Mouse (Mus musculus) limb, embryonic 13.5 days (tissue): ENCODE measurements around the gene Pitpnb. TPM values are rescaled to one million over a fixed set of nuclear protein-coding genes. Genes with fewer than 3 reads are reported as not detected.
A peak's percentile ranks its signal among the peaks of the same experiment; 100 is the strongest.

Experiments used
- ATAC-seq: fragments of 200-750 bp; cut with Nextera tagmentation; 2 replicates; pipeline ENCODE4 v1.8.0; 2017; ENCODE audit warnings: low read depth, moderate number of reproducible peaks, moderate TSS enrichment; ENCODE audit not compliant: low FRiP score
- H3K27ac ChIP-seq: fragments of 300-500 bp; sonication (generic); 2 replicates; pipeline ENCODE4 v1.5.1; 2015; ENCODE audit warnings: inconsistent platforms, mild to moderate bottlenecking, moderate library complexity
- H3K27me3 ChIP-seq: fragments of 300-500 bp; sonication (generic); 2 replicates; pipeline ENCODE4 v1.6.1; 2015; ENCODE audit warnings: mild to moderate bottlenecking, inconsistent platforms
- H3K36me3 ChIP-seq: fragments of 300-500 bp; sonication (generic); 2 replicates; pipeline ENCODE4 v1.6.1; 2015; ENCODE audit warnings: inconsistent platforms, mild to moderate bottlenecking, moderate library complexity
- H3K4me1 ChIP-seq: fragments of 300-500 bp; sonication (generic); 2 replicates; pipeline ENCODE4 v1.6.1; 2015; ENCODE audit warnings: inconsistent platforms
- H3K4me2 ChIP-seq: fragments of 300-500 bp; sonication (generic); replicated peaks from 2 replicates; pipeline ENCODE4 v1.6.1; 2015; ENCODE audit warnings: inconsistent platforms, mild to moderate bottlenecking, moderate library complexity
- H3K4me3 ChIP-seq: fragments of 300-500 bp; sonication (generic); 2 replicates; pipeline ENCODE4 v1.5.1; 2015; ENCODE audit warnings: moderate library complexity, mild to moderate bottlenecking, inconsistent platforms
- H3K9ac ChIP-seq: fragments of 300-500 bp; sonication (generic); 2 replicates; pipeline ENCODE4 v1.6.1; 2015; ENCODE audit warnings: mild to moderate bottlenecking, inconsistent platforms
- H3K9me3 ChIP-seq: fragments of 300-500 bp; sonication (generic); 2 replicates; pipeline ENCODE4 v1.6.1; 2016; ENCODE audit warnings: inconsistent platforms
- WGBS: fragments of 180-500 bp; shearing (Covaris S2); methylation state at CpG from one replicate; pipeline ENCODE4 v1.1.7; 2015; 5-methylcytosine and 5-hydroxymethylcytosine counted together
- polyA plus RNA-seq: library from polyadenylated mRNA; unstranded; fragments of >200 nt; fragmentation: Nextera tagmentation; extraction: Ambion mirVana; gene quantifications from 2 replicates; pipeline ENCODE4 v1.2.1, GENCODE M21; 2015

Pitpnb gene
- polyA plus RNA-seq, 1 experiment from 2014 or later, result 116 TPM

DNA sequence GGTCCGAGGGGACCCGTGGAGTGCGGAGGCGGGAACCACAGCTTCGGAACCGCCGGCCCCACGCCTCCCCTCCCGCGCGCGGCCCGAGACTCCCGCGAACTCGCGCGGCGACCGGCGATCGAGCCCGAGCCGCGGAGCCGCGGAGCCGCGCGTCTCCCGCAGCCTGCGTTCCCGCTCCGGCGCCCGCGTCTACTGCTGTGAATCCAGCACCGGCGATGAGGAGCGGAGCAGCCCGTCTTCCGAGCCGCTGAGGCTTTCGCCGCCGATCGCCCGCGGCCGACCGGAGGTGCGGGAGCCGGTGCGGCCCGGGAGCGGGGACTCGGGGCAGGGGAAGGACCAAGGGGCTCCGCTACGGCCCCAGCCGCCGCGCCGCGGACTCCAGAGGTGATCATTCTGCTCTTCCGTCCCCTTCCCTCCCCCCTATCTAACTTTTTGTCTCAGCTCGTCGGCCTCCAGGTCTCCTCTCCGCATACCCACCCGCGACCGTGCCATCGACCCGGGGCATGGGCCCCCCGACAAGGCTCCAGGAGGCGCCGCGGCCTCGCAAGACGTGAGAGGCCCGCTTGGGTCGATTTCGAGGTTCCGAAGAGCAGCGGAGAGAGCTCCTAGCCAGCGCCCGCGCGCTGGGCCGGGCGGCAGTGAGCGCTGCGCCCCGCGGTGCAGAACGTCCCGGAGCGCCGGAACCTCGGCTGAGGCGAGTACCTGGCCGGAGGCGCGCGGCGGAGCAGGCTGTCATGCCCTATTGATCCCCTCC, 87.0 kb downstream of the Pitpnb start:
- Histone ChIP-seq H3K9me3 (no peaks in the 10 kb centered on the region), H3K9ac (peak overlapping the region; percentile 96), H3K27ac (peak overlapping the region; percentile 83), H3K4me1 (peaks cover 67% of the 10 kb centered on the region), H3K4me2 (peak overlapping the region; percentile 91), H3K36me3 (peaks cover 35% of the 10 kb centered on the region), H3K27me3 (peaks cover 55% of the 10 kb centered on the region), H3K4me3 (peak overlapping the region; percentile 89)
- no peak for ATAC-seq
- WGBS, result under 1% methylated on average over 76 of the region's 105 CpGs

DNA sequence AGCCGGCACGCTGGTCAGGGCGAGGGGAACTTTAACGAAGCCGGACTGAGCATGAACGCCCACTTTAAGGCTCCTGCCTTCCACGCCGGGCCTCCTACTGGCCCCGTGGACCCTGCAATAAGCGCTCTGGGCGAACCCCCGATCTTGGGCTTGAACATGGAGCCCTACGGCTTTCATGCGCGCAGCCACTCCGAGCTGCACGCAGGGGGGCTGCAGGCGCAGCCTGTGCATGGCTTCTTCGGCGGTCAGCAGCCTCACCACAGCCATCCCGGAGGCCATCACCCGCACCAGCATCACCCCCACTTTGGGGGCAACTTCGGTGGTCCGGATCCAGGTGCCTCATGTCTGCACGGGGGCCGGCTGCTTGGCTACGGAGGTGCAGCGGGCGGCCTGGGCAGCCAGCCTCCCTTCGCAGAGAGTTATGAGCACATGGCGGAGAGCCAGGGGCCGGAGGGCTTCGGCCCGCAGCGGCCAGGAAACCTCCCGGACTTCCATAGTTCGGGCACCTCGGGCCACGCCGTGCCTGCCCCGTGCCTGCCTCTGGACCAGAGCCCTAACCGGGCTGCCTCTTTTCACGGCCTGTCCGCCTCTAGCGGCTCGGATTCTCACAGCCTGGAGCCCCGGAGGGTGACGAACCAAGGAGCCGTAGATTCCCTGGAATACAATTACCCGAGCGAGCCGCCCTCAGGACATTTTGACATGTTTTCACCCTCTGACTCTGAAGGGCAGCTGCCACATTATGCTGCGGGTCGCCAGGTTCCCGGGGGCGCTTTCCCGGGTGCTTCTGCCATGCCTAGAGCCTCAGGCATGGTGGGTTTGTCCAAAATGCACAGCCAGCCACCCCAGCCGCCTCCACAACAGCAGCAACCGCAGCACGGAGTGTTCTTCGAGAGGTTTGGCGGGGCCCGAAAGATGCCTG, 87.9 kb downstream of the Pitpnb start:
- peaks cover 47% of the 10 kb centered on the region for H3K27me3 ChIP-seq
- under 1% methylated on average over 63 of the region's 63 CpGs for WGBS

GRCm38 (mm10) chr5:111419121-111419881, 88.7 kb downstream of the Pitpnb start:
- Histone ChIP-seq H3K9ac (peak overlapping the region; percentile 96), H3K27me3 (peaks cover 45% of the 10 kb centered on the region), H3K9me3 (no peaks in the 10 kb centered on the region), H3K4me1 (peaks cover 77% of the 10 kb centered on the region), H3K4me3 (peak overlapping the region; percentile 89), H3K36me3 (peaks cover 38% of the 10 kb centered on the region), H3K27ac (no peak overlapping the region), H3K4me2 (peak overlapping the region; percentile 91)
- ATAC-seq, result no peak
- WGBS, result 2% methylated on average over 42 of the region's 42 CpGs

More for the DNA sequence above, 87.9 kb downstream of the Pitpnb start:
- peak overlapping the region; percentile 44; the same call in 1 of the 2 replicates for H3K27ac ChIP-seq
- peaks cover 76% of the 10 kb centered on the region for H3K4me1 ChIP-seq
- peak overlapping the region; percentile 89 for H3K4me3 ChIP-seq
- H3K4me2 ChIP-seq, result peak overlapping the region; percentile 91
- peak overlapping the region; percentile 96 for H3K9ac ChIP-seq
- ATAC-seq, result no peak
- no peaks in the 10 kb centered on the region for H3K9me3 ChIP-seq
- H3K36me3 ChIP-seq, result peaks cover 35% of the 10 kb centered on the region

GRCm38 (mm10) chr5:111420011-111420691, 89.6 kb downstream of the Pitpnb start:
- Histone ChIP-seq H3K27me3 (peaks cover 45% of the 10 kb centered on the region), H3K27ac (no peak overlapping the region), H3K4me1 (peaks cover 77% of the 10 kb centered on the region), H3K36me3 (peaks cover 44% of the 10 kb centered on the region), H3K9ac (peak overlapping the region; percentile 96), H3K4me3 (peak overlapping the region; percentile 89), H3K4me2 (peak overlapping the region; percentile 91), H3K9me3 (no peaks in the 10 kb centered on the region)
- WGBS, result 5% methylated on average over 55 of the region's 56 CpGs
- no peak for ATAC-seq

- no peak for ATAC-seq
- H3K27me3 ChIP-seq, result peaks cover 45% of the 10 kb centered on the region
- H3K9me3 ChIP-seq, result no peaks in the 10 kb centered on the region
- H3K4me3 ChIP-seq, result peak overlapping the region; percentile 89
- peaks cover 79% of the 10 kb centered on the region for H3K4me1 ChIP-seq
- H3K9ac ChIP-seq, result peak overlapping the region; percentile 96
- no peak overlapping the region for H3K27ac ChIP-seq
- peaks cover 44% of the 10 kb centered on the region for H3K36me3 ChIP-seq
- peak overlapping the region; percentile 91 for H3K4me2 ChIP-seq
- 40% methylated on average over 22 of the region's 22 CpGs for WGBS
Observed at GRCm38 (mm10) chr5:111420896-111421295, 90.3 kb downstream of the Pitpnb start.

GRCm38 (mm10) chr5:111421424-111421823, 90.9 kb downstream of the Pitpnb start:
- peak overlapping the region; percentile 91 for H3K4me2 ChIP-seq
- ATAC-seq, result no peak
- peak overlapping the region; percentile 96 for H3K9ac ChIP-seq
- H3K4me3 ChIP-seq, result peak overlapping the region; percentile 89
- WGBS, result 71% methylated on average over 15 of the region's 15 CpGs
- H3K27ac ChIP-seq, result no peak overlapping the region
- H3K4me1 ChIP-seq, result peaks cover 84% of the 10 kb centered on the region
- peaks cover 44% of the 10 kb centered on the region for H3K36me3 ChIP-seq
- no peaks in the 10 kb centered on the region for H3K9me3 ChIP-seq
- H3K27me3 ChIP-seq, result peaks cover 45% of the 10 kb centered on the region

- H3K4me3 ChIP-seq, result peak overlapping the region; percentile 89
Observed at GRCm38 (mm10) chr5:111422058-111422800, 91.7 kb downstream of the Pitpnb start.

GRCm38 (mm10) chr5:111423011-111423410, 92.4 kb downstream of the Pitpnb start:
- no peak for ATAC-seq
- Histone ChIP-seq H3K36me3 (peaks cover 51% of the 10 kb centered on the region), H3K4me2 (peak overlapping the region; percentile 91), H3K4me1 (peaks cover 100% of the 10 kb centered on the region), H3K27ac (no peak overlapping the region), H3K9me3 (no peaks in the 10 kb centered on the region), H3K9ac (peak overlapping the region; percentile 53), H3K4me3 (peak overlapping the region; percentile 89), H3K27me3 (peaks cover 52% of the 10 kb centered on the region)
- WGBS, result 76% methylated on average over 10 of the region's 10 CpGs

More at GRCm38 (mm10) chr5:111422058-111422800, 91.7 kb downstream of the Pitpnb start:
- Histone ChIP-seq H3K27me3 (peaks cover 50% of the 10 kb centered on the region), H3K36me3 (peaks cover 49% of the 10 kb centered on the region), H3K4me2 (peak overlapping the region; percentile 91), H3K9ac (0 out of 2 replicates have a peak overlapping the region, but pooled peaks have one; percentile 96), H3K4me1 (peaks cover 92% of the 10 kb centered on the region), H3K27ac (no peak overlapping the region), H3K9me3 (no peaks in the 10 kb centered on the region)
- no peak for ATAC-seq
- WGBS, result 74% methylated on average over 8 of the region's 8 CpGs

- peak overlapping the region; percentile 91 for H3K4me2 ChIP-seq
- WGBS, result 65% methylated on average over 4 of the region's 4 CpGs
- peaks cover 100% of the 10 kb centered on the region for H3K4me1 ChIP-seq
- peaks cover 51% of the 10 kb centered on the region for H3K36me3 ChIP-seq
- peaks cover 50% of the 10 kb centered on the region for H3K27me3 ChIP-seq
- H3K4me3 ChIP-seq, result peak overlapping the region; percentile 89
- H3K9me3 ChIP-seq, result no peaks in the 10 kb centered on the region
- peak overlapping the region; percentile 36 for H3K9ac ChIP-seq
- H3K27ac ChIP-seq, result no peak overlapping the region
- no peak for ATAC-seq
Observed at GRCm38 (mm10) chr5:111423616-111424015, 93.1 kb downstream of the Pitpnb start.

GRCm38 (mm10) chr5:111425813-111426212, 95.2 kb downstream of the Pitpnb start:
- H3K4me2 ChIP-seq, result peak overlapping the region; percentile 5; the same call in 1 of the 2 replicates
- H3K9ac ChIP-seq, result 0 out of 2 replicates have a peak overlapping the region, but pooled peaks have one; percentile 35

More at GRCm38 (mm10) chr5:111425813-111426212, 95.2 kb downstream of the Pitpnb start:
- no peaks in the 10 kb centered on the region for H3K9me3 ChIP-seq
- H3K27me3 ChIP-seq, result peaks cover 28% of the 10 kb centered on the region
- 77% methylated on average over 9 of the region's 9 CpGs for WGBS
- H3K36me3 ChIP-seq, result peaks cover 33% of the 10 kb centered on the region
- ATAC-seq, result no peak
- H3K27ac ChIP-seq, result no peak overlapping the region
- no peak overlapping the region for H3K4me3 ChIP-seq
- H3K4me1 ChIP-seq, result peaks cover 95% of the 10 kb centered on the region
